ENCODE assay signal across 8 mouse cellular contexts in genomic region chr5:52476292-52476701, GRCm38 (mm10). TPM values are rescaled to one million over a fixed set of nuclear protein-coding genes. Genes with fewer than 3 reads are reported as not detected.
DNase-seq lines count a peak whose midpoint lies in the region; ATAC-seq and TF ChIP-seq lines count a peak whose summit lies in the region.

No protein-coding gene starts in this region.

- TF ChIP-seq CTCF in E14TG2a.4 (conservative IDR thresholded peaks at IDR 0.05; ENCODE audit: low read length): no peak
- TF ChIP-seq CTCF in layer of hippocampus, adult 2 months (conservative IDR thresholded peaks at IDR 0.05): no peak

- H3K9me3 ChIP-seq in E14TG2a.4 (ENCODE audit: low read length): peaks cover 13% of the 10 kb centered on the region

- H3K27me3 ChIP-seq in E14TG2a.4 (ENCODE audit: insufficient read depth, low read length): peaks cover 61% of the 10 kb centered on the region

- ATAC-seq in frontal cortex, adult (ENCODE audit: low TSS enrichment): peak; percentile 84
- ATAC-seq in neutrophil, adult 5-6 weeks (ENCODE audit: extremely low read depth, insufficient number of reproducible peaks, low FRiP score, poor library complexity, severe bottlenecking): peak; percentile 30; the same call in 1 of the 2 replicates

- peak overlapping the region; percentile 82 for H3K27ac ChIP-seq in layer of hippocampus, adult 2 months

- no peaks in the 10 kb centered on the region for H3K36me3 ChIP-seq in E14TG2a.4 (ENCODE audit: insufficient read depth, low read length)

- H3K4me3 ChIP-seq in E14TG2a.4 (replicated peaks; ENCODE audit: low read length): peak overlapping the region; percentile 75
- H3K4me3 ChIP-seq in layer of hippocampus, adult 2 months: peak overlapping the region; percentile 63

- DNase-seq in cerebellum, adult 8-10 months: peak; percentile 61
- peak; percentile 93 for DNase-seq in heart, postnatal 4 days
- DNase-seq in layer of hippocampus, adult 2 months (ENCODE audit: low spot score in 2 of 2): peak; percentile 66 to 70
- DNase-seq in lung, adult 18-20 months: peak; percentile 90 to 92
- DNase-seq in testis, postnatal 14 days (ENCODE audit: low spot score): peak; percentile 73

- H3K4me1 ChIP-seq in E14TG2a.4 (replicated peaks; ENCODE audit: low read depth, low read length): peaks cover 23% of the 10 kb centered on the region

RNA-seq across cellular contexts. Expression of gene Ccdc149, which starts 5.0 kb away (rescaled TPM):
- total RNA-seq in heart, postnatal 4 days (2021): 1 to 10 TPM; 5.7 to 6.1 TPM
- 10 to 100 TPM; 67.8 to 69.8 TPM for total RNA-seq in layer of hippocampus, adult 2 months (2021)
- total RNA-seq in neutrophil, adult 5-6 weeks (2017): not detected in 2 replicates

Comparison
In these comparisons a context has a peak if more than half of its experiments do, and no peak if none do; other contexts are left out.
1. Peak in every context shown above with its lines: DNase-seq, ATAC-seq, H3K4me3 ChIP-seq and H3K27ac ChIP-seq.
2. RNA of gene Ccdc149, which starts 5.0 kb away (total RNA-seq): 67.8 to 69.8 TPM in layer of hippocampus, adult 2 months; 5.7 to 6.1 TPM in heart, postnatal 4 days and not detected in neutrophil, adult 5-6 weeks; every median in the first group is over 4 times any median in the second.